Mouse (Mus musculus): ENCODE results near the gene Lamp5. TPM values are rescaled to one million over a fixed set of nuclear protein-coding genes. Genes with fewer than 3 reads are reported as not detected.

Lamp5 gene
- polyA plus RNA-seq (2015; fragmentation: Nextera tagmentation; extraction: Ambion mirVana), result 5.4 and 6.7 TPM in 2 replicates

- Histone ChIP-seq H3K36me3 (ENCODE audit: insufficient read depth, low read length) (no peaks in the 10 kb centered on the region), H3K9ac (replicated peaks; ENCODE audit: low read length) (0 out of 2 replicates have a peak within 1 kb of the TSS, but pooled peaks have one; percentile 32), H3K9me3 (ENCODE audit: low read length) (no peaks in the 10 kb centered on the region), H3K27ac (ENCODE audit: low read length) (peak within 1 kb of the TSS; percentile 73), H3K4me2 (replicated peaks; ENCODE audit: low read depth, low read length) (peak within 1 kb of the TSS; percentile 56), H3K4me1 (ENCODE audit: insufficient read depth, low read length) (peaks cover 9% of the 10 kb centered on the region; the same call in 1 of the 2 replicates), H3K27me3 (ENCODE audit: insufficient read depth, low read length) (no peaks in the 10 kb centered on the region), H3K4me3 (ENCODE audit: low read length) (peak within 1 kb of the TSS; percentile 43)
- WGBS, result 2% methylated on average over 8 of the region's 8 CpGs
- ATAC-seq (ENCODE audit: low FRiP score, low TSS enrichment), result peak; percentile 87
Measured at GRCm38 (mm10) chr2:136051688-136052289, at the start of gene Lamp5. Gene Lamp5, plus strand, starts transcription at chr2:136052239.

GRCm38 (mm10) chr2:136003836-136004235 lies 48.2 kb upstream of the Lamp5 start:
- 0 out of 2 replicates have a peak, but pooled peaks cover 4% of the 10 kb centered on the region for H3K36me3 ChIP-seq (ENCODE audit: insufficient read depth, low read length)
- H3K27me3 ChIP-seq (ENCODE audit: insufficient read depth, low read length), result no peaks in the 10 kb centered on the region
- WGBS, result 94% methylated on average over 1 of the region's 1 CpGs
- no peak overlapping the region for H3K4me3 ChIP-seq (ENCODE audit: low read length)
- no peaks in the 10 kb centered on the region for H3K4me1 ChIP-seq (ENCODE audit: insufficient read depth, low read length)
- no peak overlapping the region for H3K27ac ChIP-seq (ENCODE audit: low read length)
- H3K9ac ChIP-seq (replicated peaks; ENCODE audit: low read length), result no peak overlapping the region
- no peak overlapping the region for H3K4me2 ChIP-seq (replicated peaks; ENCODE audit: low read depth, low read length)
- no peaks in the 10 kb centered on the region for H3K9me3 ChIP-seq (ENCODE audit: low read length)
- no peak for ATAC-seq (ENCODE audit: low FRiP score, low TSS enrichment)

DNA sequence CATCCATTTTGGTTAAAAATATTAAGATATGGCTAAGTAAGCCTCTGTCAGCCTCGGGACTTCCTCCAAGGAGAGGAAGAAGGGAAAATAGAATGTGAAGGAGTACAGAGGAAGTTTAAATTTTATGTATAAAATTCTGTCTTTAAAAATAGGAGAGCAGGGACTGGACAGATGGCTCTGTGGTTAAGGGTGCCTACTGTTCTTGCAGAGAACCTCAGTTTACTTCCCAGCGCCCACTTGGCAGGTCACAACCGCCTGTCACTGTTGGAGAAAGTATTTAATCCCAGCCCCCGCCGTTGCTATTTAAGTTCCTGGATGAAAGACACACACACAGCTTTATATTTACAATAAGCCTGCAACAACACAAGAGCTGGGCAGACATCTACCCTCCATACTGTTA lies 45.8 kb upstream of the Lamp5 start:
- no peak for ATAC-seq (ENCODE audit: low FRiP score, low TSS enrichment)
- Histone ChIP-seq H3K9me3 (ENCODE audit: low read length) (no peaks in the 10 kb centered on the region), H3K27ac (ENCODE audit: low read length) (no peak overlapping the region), H3K9ac (replicated peaks; ENCODE audit: low read length) (no peak overlapping the region), H3K27me3 (ENCODE audit: insufficient read depth, low read length) (no peaks in the 10 kb centered on the region), H3K4me3 (ENCODE audit: low read length) (no peak overlapping the region), H3K4me1 (ENCODE audit: insufficient read depth, low read length) (no peaks in the 10 kb centered on the region), H3K4me2 (replicated peaks; ENCODE audit: low read depth, low read length) (no peak overlapping the region), H3K36me3 (ENCODE audit: insufficient read depth, low read length) (0 out of 2 replicates have a peak, but pooled peaks cover 4% of the 10 kb centered on the region)
- WGBS, result 94% methylated on average over 5 of the region's 5 CpGs

DNA sequence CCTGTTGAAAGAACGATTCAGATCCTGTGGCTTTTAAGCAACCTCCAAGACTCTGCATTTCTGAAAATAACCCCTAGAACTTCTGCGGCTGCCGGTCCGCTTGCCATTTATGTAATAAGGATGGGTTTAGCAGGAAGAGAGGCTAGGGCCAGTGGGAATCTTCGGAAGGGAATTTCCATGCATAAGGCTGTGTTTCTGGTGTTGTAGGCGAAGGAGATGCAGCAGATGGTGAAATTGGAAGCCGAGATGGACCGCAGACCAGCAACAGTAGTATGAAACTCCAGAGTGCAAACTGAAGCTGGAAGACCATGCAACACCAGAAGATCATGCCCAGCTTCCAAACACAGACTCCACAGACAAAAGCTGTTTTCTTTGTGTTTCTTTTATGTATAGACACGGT lies 39.3 kb upstream of the Lamp5 start:
- H3K4me2 ChIP-seq (replicated peaks; ENCODE audit: low read depth, low read length), result no peak overlapping the region
- 84% methylated on average over 9 of the region's 9 CpGs for WGBS

DNA sequence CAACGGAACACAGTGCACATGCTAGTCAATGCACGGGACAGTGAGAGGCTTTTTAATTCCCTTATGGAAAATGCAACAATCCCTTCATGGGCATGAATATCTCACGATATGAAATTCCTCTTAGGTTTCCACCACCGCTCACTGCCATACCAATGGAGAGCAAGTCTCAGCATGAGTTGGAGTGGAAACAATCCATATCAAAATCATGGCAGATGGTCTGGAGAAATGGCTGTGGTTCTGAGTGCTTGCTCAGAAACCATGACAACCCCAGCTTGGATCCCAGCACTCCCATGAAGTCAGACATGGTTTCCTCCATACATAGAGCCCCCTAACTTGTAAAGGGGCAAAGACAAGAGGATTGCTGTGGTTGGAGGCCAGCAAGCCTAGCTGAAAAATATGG lies 3.6 kb upstream of the Lamp5 start:
- 94% methylated on average over 4 of the region's 4 CpGs for WGBS
- ATAC-seq (ENCODE audit: low FRiP score, low TSS enrichment), result no peak

More for the DNA sequence above, 39.3 kb upstream of the Lamp5 start:
- Histone ChIP-seq H3K27me3 (ENCODE audit: insufficient read depth, low read length) (no peaks in the 10 kb centered on the region), H3K4me1 (ENCODE audit: insufficient read depth, low read length) (no peaks in the 10 kb centered on the region), H3K4me3 (ENCODE audit: low read length) (no peak overlapping the region), H3K9me3 (ENCODE audit: low read length) (no peaks in the 10 kb centered on the region), H3K27ac (ENCODE audit: low read length) (no peak overlapping the region), H3K36me3 (ENCODE audit: insufficient read depth, low read length) (0 out of 2 replicates have a peak, but pooled peaks cover 3% of the 10 kb centered on the region), H3K9ac (replicated peaks; ENCODE audit: low read length) (no peak overlapping the region)
- ATAC-seq (ENCODE audit: low FRiP score, low TSS enrichment), result no peak

DNA sequence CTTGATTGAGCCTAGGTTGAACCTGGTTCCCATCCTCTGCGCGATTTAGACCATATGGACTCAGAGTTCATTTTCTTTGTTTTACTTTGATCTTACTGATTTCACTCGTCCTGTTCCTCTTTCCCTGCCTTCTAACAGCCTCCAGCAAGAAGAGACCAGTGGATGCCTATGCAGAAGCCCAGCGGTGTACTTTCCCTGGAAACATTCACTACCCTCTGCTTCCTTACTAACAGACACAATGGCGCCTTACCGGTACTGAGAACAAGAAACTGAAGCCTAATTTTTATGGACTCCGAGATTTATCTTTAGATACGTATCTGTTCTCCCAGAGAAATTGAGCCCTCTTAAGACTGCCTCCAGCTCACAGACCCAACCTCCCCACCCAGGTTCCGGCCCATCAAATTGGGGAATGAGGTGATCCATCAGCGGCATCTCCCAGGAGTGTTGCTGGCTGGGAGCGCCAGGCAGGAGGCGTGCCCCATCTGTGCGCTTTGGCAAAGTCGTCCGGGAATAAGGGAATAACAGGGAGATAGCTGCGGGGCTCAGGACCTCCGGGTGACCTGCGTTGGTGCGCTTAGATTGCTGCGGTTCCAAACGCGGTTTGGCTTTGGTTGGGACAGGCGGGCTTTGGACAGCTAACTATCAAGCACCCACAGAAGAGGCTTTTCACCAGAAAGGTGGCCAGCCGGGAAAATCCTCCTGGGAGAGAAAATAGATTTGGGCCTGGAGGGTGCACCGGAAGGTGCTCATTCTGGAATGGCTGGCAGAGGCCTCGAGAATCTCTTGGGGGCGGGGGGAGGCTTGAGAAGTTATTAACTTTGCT lies 1.0 kb upstream of the Lamp5 start:
- Histone ChIP-seq H3K36me3 (ENCODE audit: insufficient read depth, low read length) (no peaks in the 10 kb centered on the region), H3K9me3 (ENCODE audit: low read length) (no peaks in the 10 kb centered on the region), H3K27me3 (ENCODE audit: insufficient read depth, low read length) (no peaks in the 10 kb centered on the region), H3K27ac (ENCODE audit: low read length) (peak overlapping the region; percentile 82), H3K9ac (replicated peaks; ENCODE audit: low read length) (0 out of 2 replicates have a peak overlapping the region, but pooled peaks have one; percentile 32), H3K4me1 (ENCODE audit: insufficient read depth, low read length) (peaks cover 9% of the 10 kb centered on the region; the same call in 1 of the 2 replicates), H3K4me3 (ENCODE audit: low read length) (peak overlapping the region; percentile 43), H3K4me2 (replicated peaks; ENCODE audit: low read depth, low read length) (peak overlapping the region; percentile 56)
- ATAC-seq (ENCODE audit: low FRiP score, low TSS enrichment), result peak; percentile 89
- 8% methylated on average over 27 of the region's 27 CpGs for WGBS

More for the DNA sequence above, 3.6 kb upstream of the Lamp5 start:
- no peaks in the 10 kb centered on the region for H3K36me3 ChIP-seq (ENCODE audit: insufficient read depth, low read length)
- no peak overlapping the region for H3K4me2 ChIP-seq (replicated peaks; ENCODE audit: low read depth, low read length)
- no peaks in the 10 kb centered on the region for H3K27me3 ChIP-seq (ENCODE audit: insufficient read depth, low read length)
- no peak overlapping the region for H3K27ac ChIP-seq (ENCODE audit: low read length)
- no peaks in the 10 kb centered on the region for H3K9me3 ChIP-seq (ENCODE audit: low read length)
- no peak overlapping the region for H3K4me3 ChIP-seq (ENCODE audit: low read length)
- H3K9ac ChIP-seq (replicated peaks; ENCODE audit: low read length), result no peak overlapping the region
- peaks cover 9% of the 10 kb centered on the region; the same call in 1 of the 2 replicates for H3K4me1 ChIP-seq (ENCODE audit: insufficient read depth, low read length)

- no peak overlapping the region for H3K27ac ChIP-seq (ENCODE audit: low read length)
- no peak overlapping the region for H3K9ac ChIP-seq (replicated peaks; ENCODE audit: low read length)
- H3K4me3 ChIP-seq (ENCODE audit: low read length), result peak overlapping the region; percentile 38
- H3K27me3 ChIP-seq (ENCODE audit: insufficient read depth, low read length), result peaks cover 35% of the 10 kb centered on the region
- H3K36me3 ChIP-seq (ENCODE audit: insufficient read depth, low read length), result no peaks in the 10 kb centered on the region
- 3% methylated on average over 19 of the region's 19 CpGs for WGBS
- peak overlapping the region; percentile 58 for H3K4me2 ChIP-seq (replicated peaks; ENCODE audit: low read depth, low read length)
- peaks cover 16% of the 10 kb centered on the region for H3K4me1 ChIP-seq (ENCODE audit: insufficient read depth, low read length)
- no peaks in the 10 kb centered on the region for H3K9me3 ChIP-seq (ENCODE audit: low read length)
- peak; percentile 83 for ATAC-seq (ENCODE audit: low FRiP score, low TSS enrichment)
Measured at GRCm38 (mm10) chr2:136057861-136058331, 5.9 kb downstream of the Lamp5 start.

DNA sequence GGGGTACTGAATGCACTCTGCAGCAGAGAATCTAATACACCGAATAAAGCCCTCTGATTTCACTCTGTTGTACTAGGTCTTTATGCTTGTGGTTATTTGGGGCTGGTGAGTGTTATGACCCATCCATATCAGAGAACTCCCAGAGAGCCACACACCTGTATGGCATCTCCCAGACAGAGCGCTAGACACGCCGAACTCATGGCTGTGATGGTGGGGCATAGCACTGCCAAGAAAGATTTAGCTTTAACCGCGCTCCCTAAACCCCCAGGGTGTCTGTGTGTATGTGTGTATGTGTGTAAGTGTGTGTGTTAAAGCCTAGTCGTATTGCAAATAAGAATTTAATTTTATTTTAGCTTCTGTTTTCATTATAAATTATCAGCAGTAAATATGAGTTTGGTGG lies 6.4 kb downstream of the Lamp5 start:
- H3K27me3 ChIP-seq (ENCODE audit: insufficient read depth, low read length), result peaks cover 35% of the 10 kb centered on the region
- no peaks in the 10 kb centered on the region for H3K36me3 ChIP-seq (ENCODE audit: insufficient read depth, low read length)
- H3K27ac ChIP-seq (ENCODE audit: low read length), result no peak overlapping the region
- H3K9ac ChIP-seq (replicated peaks; ENCODE audit: low read length), result no peak overlapping the region
- peaks cover 16% of the 10 kb centered on the region for H3K4me1 ChIP-seq (ENCODE audit: insufficient read depth, low read length)
- peak overlapping the region; percentile 58 for H3K4me2 ChIP-seq (replicated peaks; ENCODE audit: low read depth, low read length)
- H3K4me3 ChIP-seq (ENCODE audit: low read length), result peak overlapping the region; percentile 38
- ATAC-seq (ENCODE audit: low FRiP score, low TSS enrichment), result peak; percentile 62; the same call in 1 of the 2 replicates
- no peaks in the 10 kb centered on the region for H3K9me3 ChIP-seq (ENCODE audit: low read length)
- WGBS, result 7% methylated on average over 7 of the region's 7 CpGs

DNA sequence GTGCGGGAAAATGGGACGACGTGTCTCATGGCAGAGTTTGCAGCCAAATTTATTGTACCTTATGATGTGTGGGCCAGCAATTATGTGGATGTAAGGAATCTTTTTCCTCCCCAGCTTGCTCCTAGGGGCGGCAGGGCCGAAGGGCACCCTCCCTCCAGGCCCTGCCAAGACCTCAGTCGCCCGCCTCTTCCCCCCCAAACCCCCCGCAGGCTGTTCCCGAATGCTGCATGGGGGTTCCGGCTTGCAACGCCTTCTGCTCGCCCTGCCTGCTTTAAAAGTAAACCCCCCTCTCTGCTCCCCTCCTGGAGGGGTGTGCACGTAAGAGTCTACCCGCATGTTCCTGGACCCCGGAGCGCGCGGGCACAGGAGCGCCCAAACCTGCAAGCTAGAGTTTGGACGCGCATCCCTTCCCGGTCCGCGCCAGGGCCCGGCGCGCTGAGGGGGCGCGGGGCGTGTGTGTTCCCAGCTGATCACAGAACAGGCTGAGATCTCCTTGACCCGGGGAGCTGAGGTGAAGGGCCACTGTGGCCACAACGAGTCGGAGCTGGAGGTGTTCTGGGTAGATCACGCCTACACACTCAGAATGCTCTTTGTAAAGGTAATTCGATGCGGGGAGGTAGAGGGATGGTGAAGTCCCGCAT lies 7.1 kb downstream of the Lamp5 start:
- Histone ChIP-seq H3K27me3 (ENCODE audit: insufficient read depth, low read length) (peaks cover 35% of the 10 kb centered on the region), H3K36me3 (ENCODE audit: insufficient read depth, low read length) (no peaks in the 10 kb centered on the region), H3K27ac (ENCODE audit: low read length) (no peak overlapping the region), H3K4me2 (replicated peaks; ENCODE audit: low read depth, low read length) (peak overlapping the region; percentile 58), H3K9ac (replicated peaks; ENCODE audit: low read length) (peak overlapping the region; percentile 50; the same call in 1 of the 2 replicates), H3K4me1 (ENCODE audit: insufficient read depth, low read length) (peaks cover 16% of the 10 kb centered on the region), H3K4me3 (ENCODE audit: low read length) (peak overlapping the region; percentile 38), H3K9me3 (ENCODE audit: low read length) (no peaks in the 10 kb centered on the region)
- peak; percentile 25; the same call in 1 of the 2 replicates for ATAC-seq (ENCODE audit: low FRiP score, low TSS enrichment)
- WGBS, result under 1% methylated on average over 37 of the region's 37 CpGs

Measured in kidney, embryonic 16.5 days (tissue).